Mouse (Mus musculus): ENCODE measurements around the gene Stx4a.

- TF ChIP-seq POLR2A (IDR thresholded peaks at IDR 0.05; ENCODE audit: insufficient read depth, low read depth, low read length) (0 out of 2 replicates have a peak, but pooled peaks have one; percentile 15), CTCF (IDR thresholded peaks at IDR 0.05) (no peak)
Measured at GRCm38 (mm10) chr7:127849973-127850875, 26.1 kb downstream of the Stx4a start.
